Comparison of ENCODE assay signal across 23 mouse cellular contexts in the genomic region with DNA sequence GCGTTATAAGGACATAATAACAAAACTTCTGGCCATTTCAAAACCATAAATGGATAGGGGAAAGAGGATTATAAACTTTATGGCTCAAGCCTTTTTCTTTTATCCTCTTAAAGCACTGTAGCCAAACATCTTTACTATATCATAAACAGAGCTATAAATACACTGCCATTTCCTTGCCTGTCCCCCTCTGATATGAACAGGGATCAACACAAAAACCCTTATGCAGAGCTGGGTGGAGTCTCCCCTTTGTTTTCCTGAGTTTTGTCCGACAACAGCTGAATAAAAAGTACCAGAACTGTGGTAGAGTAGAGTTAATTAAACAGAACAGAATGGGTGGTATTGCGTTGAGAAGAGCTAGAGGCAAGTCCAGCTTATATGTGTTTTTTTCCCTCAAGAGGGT.
"Had no signal": no experiment of that assay in that cellular context is flagged by ENCODE, and none has a peak within 500 bp of the region (broad histone marks: within the 10 kb centered on the region; RNA-seq: fewer than 3 reads in every experiment).

No protein-coding gene starts in this region.

- ATAC-seq: forebrain, embryonic 15.5 days; forebrain, postnatal 0 days; hindbrain, postnatal 0 days; intestine, embryonic 16.5 days had no signal

- H3K4me1 ChIP-seq: forebrain, embryonic 15.5 days; heart, embryonic 10.5 days; hindbrain, embryonic 13.5 days; hindbrain, embryonic 15.5 days; kidney, embryonic 15.5 days; limb, embryonic 13.5 days had no signal

- H3K4me3 ChIP-seq: forebrain, embryonic 15.5 days; heart, embryonic 10.5 days; heart, embryonic 12.5 days; hindbrain, embryonic 13.5 days; hindbrain, embryonic 15.5 days; kidney, embryonic 15.5 days; limb, embryonic 13.5 days had no signal

- H3K9ac ChIP-seq: forebrain, embryonic 15.5 days; forebrain, postnatal 0 days; heart, embryonic 12.5 days; hindbrain, embryonic 13.5 days; hindbrain, embryonic 15.5 days; kidney, embryonic 15.5 days; limb, embryonic 13.5 days had no signal

- H3K9me3 ChIP-seq: forebrain, embryonic 15.5 days; heart, embryonic 10.5 days; heart, embryonic 12.5 days; hindbrain, embryonic 13.5 days; hindbrain, embryonic 15.5 days; kidney, embryonic 15.5 days; limb, embryonic 13.5 days had no signal

- H3K27me3 ChIP-seq: forebrain, embryonic 15.5 days; heart, embryonic 12.5 days; hindbrain, embryonic 13.5 days; hindbrain, embryonic 15.5 days; kidney, embryonic 15.5 days; limb, embryonic 13.5 days had no signal

- H3K4me2 ChIP-seq: forebrain, embryonic 15.5 days; heart, embryonic 12.5 days; hindbrain, embryonic 13.5 days; hindbrain, embryonic 15.5 days; kidney, embryonic 15.5 days; limb, embryonic 13.5 days had no signal

- H3K27ac ChIP-seq: forebrain, embryonic 15.5 days; heart, embryonic 10.5 days; hindbrain, embryonic 13.5 days; hindbrain, embryonic 15.5 days; hindbrain, postnatal 0 days; kidney, embryonic 15.5 days; kidney, postnatal 0 days; limb, embryonic 13.5 days had no signal

- DNase-seq: forebrain, postnatal 0 days; gastrocnemius, postnatal 14 days; gastrocnemius, postnatal 36 days; heart, adult 18-20 months; heart, postnatal 36 days; kidney, adult 11 months; kidney, adult 2 months; kidney, adult 9 months; kidney, postnatal 14 days; kidney, postnatal 36 days; layer of hippocampus, adult 9-11 months; layer of hippocampus, postnatal 36 days; left cerebral cortex, postnatal 4 days had no signal

- H3K36me3 ChIP-seq: forebrain, embryonic 15.5 days; heart, embryonic 10.5 days; heart, embryonic 12.5 days; hindbrain, embryonic 13.5 days; hindbrain, embryonic 15.5 days; kidney, embryonic 15.5 days; limb, embryonic 13.5 days had no signal
